Mouse (Mus musculus) cerebellum, adult 2 months (tissue): ENCODE results near the gene Aldh1b1.

Experiments used
- CTCF ChIP-seq: fragments of 200-500 bp; IDR thresholded peaks from 2 replicates; pipeline ENCODE4 v1.5.1; 2011; ENCODE audit warnings: low read depth, mild to moderate bottlenecking, control low read depth, low read length, moderate library complexity, borderline replicate concordance; ENCODE audit not compliant: insufficient read depth
- POLR2A ChIP-seq: fragments of 200-500 bp; IDR thresholded peaks from 2 replicates; pipeline ENCODE4 v1.6.1; 2011; ENCODE audit warnings: low read length, control low read depth, borderline replicate concordance; ENCODE audit not compliant: insufficient read depth

DNA sequence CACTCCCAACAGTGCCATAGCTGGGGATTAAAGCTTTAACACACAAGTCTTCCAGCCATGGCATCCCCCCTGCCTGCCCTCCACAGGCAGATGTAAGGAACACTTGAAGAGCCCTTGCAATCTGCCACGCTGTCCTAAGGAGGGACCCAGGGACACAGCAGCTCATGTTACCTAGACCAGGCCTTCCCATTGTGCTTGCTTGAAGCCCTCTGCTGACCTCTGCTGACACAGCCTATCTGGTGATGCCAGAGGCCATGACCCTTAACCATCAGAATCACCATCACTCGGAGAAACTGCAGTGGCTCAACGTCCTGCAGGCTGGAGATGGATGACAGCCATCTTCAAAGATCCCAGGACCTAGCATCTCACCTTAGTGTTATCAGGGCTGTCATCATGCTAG lies 23.2 kb downstream of the Aldh1b1 start:
- TF ChIP-seq CTCF (no peak), POLR2A (no peak)
